Mouse (Mus musculus): ENCODE measurements around the gene Sh3bp5.

DNA sequence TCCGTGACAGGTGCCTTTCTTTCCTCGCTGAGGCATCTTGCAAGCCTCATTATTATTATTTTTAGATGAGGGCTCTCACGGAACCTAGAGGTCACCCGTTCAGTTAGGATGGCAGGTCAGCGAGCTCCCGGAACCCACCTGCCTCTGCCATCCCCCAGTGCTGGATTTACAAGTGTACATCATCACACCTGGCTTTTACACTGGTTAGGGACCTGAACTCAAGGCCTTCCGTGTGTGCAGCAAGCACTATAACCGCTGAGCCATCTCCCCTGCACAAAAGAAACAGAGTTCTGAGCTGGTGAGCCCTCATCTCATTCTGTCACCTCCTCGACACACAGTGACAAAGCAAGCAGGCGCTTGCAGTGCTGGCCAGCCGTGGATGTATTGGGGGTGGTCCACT lies 114.7 kb downstream of the Sh3bp5 start:
- TF ChIP-seq POLR2A (IDR thresholded peaks at IDR 0.05; ENCODE audit: low read depth, low read length) (no peak), CTCF (IDR thresholded peaks at IDR 0.05; ENCODE audit: extremely low read depth, insufficient read length, insufficient replicate concordance, low read depth, low read length) (no peak)

Measured in small intestine, adult 2 months (tissue).